Mouse (Mus musculus) neural tube, embryonic 13.5 days (tissue): ENCODE measurements at regions not wholly inside any gene's neighbourhood (a gene's known extent, or its start where the extent isn't known, plus 50 kb on each side); places are given as distances from the start of the nearest gene placed in this dataset.

Source experiments
- ATAC-seq: fragments of 200-750 bp; cut with Nextera tagmentation; 2 replicates; pipeline ENCODE4 v1.8.0; 2017; ENCODE audit warnings: low read depth, mild to moderate bottlenecking, moderate TSS enrichment, moderate library complexity
- H3K27ac ChIP-seq: fragments of 300-500 bp; sonication (generic); replicated peaks from 2 replicates; pipeline ENCODE4 v1.5.1; 2015; ENCODE audit warnings: moderate library complexity, mild to moderate bottlenecking, inconsistent platforms
- H3K27me3 ChIP-seq: fragments of 300-500 bp; sonication (generic); 2 replicates; pipeline ENCODE4 v1.6.1; 2015; ENCODE audit warnings: mild to moderate bottlenecking, inconsistent platforms
- H3K36me3 ChIP-seq: fragments of 300-500 bp; sonication (generic); 2 replicates; pipeline ENCODE4 v1.6.1; 2015; ENCODE audit warnings: mild to moderate bottlenecking, inconsistent platforms
- H3K4me1 ChIP-seq: fragments of 300-500 bp; sonication (generic); replicated peaks from 2 replicates; pipeline ENCODE4 v1.6.1; 2015; ENCODE audit warnings: inconsistent platforms
- H3K4me2 ChIP-seq: fragments of 300-500 bp; sonication (generic); 2 replicates; pipeline ENCODE4 v1.6.1; 2015; ENCODE audit warnings: inconsistent platforms, mild to moderate bottlenecking, moderate library complexity
- H3K4me3 ChIP-seq: fragments of 300-500 bp; sonication (generic); 2 replicates; pipeline ENCODE4 v1.5.1; 2015; ENCODE audit warnings: mild to moderate bottlenecking, inconsistent platforms
- H3K9ac ChIP-seq: fragments of 300-500 bp; sonication (generic); 2 replicates; pipeline ENCODE4 v1.6.1; 2015; ENCODE audit warnings: moderate library complexity, mild to moderate bottlenecking, inconsistent platforms
- H3K9me3 ChIP-seq: fragments of 300-500 bp; sonication (generic); 2 replicates; pipeline ENCODE4 v1.6.1; 2016; ENCODE audit warnings: inconsistent platforms
- WGBS: fragments of 180-500 bp; shearing (Covaris S2); methylation state at CpG from one replicate; pipeline ENCODE4 v1.1.7; 2015; 5-methylcytosine and 5-hydroxymethylcytosine counted together

GRCm38 (mm10) chr14:105615766-105616165 is 280.9 kb downstream of the Spry2 start:
- no peaks in the 10 kb centered on the region for H3K9me3 ChIP-seq
- no peak overlapping the region for H3K27ac ChIP-seq
- no peaks in the 10 kb centered on the region for H3K27me3 ChIP-seq
- WGBS: 85% methylated on average over 3 of the region's 3 CpGs
- no peak for ATAC-seq
- H3K4me1 ChIP-seq: no peaks in the 10 kb centered on the region
- H3K9ac ChIP-seq: no peak overlapping the region
- H3K36me3 ChIP-seq: no peaks in the 10 kb centered on the region
- H3K4me2 ChIP-seq: no peak overlapping the region
- no peak overlapping the region for H3K4me3 ChIP-seq

GRCm38 (mm10) chr14:105612794-105613193 is 283.8 kb downstream of the Spry2 start:
- H3K9me3 ChIP-seq: no peaks in the 10 kb centered on the region
- no peak overlapping the region for H3K27ac ChIP-seq
- H3K36me3 ChIP-seq: no peaks in the 10 kb centered on the region
- ATAC-seq: no peak
- no peak overlapping the region for H3K9ac ChIP-seq
- H3K4me2 ChIP-seq: no peak overlapping the region
- H3K4me3 ChIP-seq: no peak overlapping the region
- H3K4me1 ChIP-seq: no peaks in the 10 kb centered on the region
- H3K27me3 ChIP-seq: no peaks in the 10 kb centered on the region
- 92% methylated on average over 3 of the region's 3 CpGs for WGBS

GRCm38 (mm10) chr14:105608804-105609203 is 287.8 kb downstream of the Spry2 start:
- H3K4me2 ChIP-seq: no peak overlapping the region
- no peak overlapping the region for H3K27ac ChIP-seq
- 82% methylated on average over 4 of the region's 4 CpGs for WGBS
- H3K9ac ChIP-seq: no peak overlapping the region
- H3K4me3 ChIP-seq: no peak overlapping the region
- H3K36me3 ChIP-seq: no peaks in the 10 kb centered on the region
- H3K27me3 ChIP-seq: no peaks in the 10 kb centered on the region
- no peak for ATAC-seq
- H3K9me3 ChIP-seq: no peaks in the 10 kb centered on the region
- H3K4me1 ChIP-seq: no peaks in the 10 kb centered on the region

- Histone ChIP-seq H3K9me3 (no peaks in the 10 kb centered on the region), H3K4me1 (no peaks in the 10 kb centered on the region), H3K36me3 (no peaks in the 10 kb centered on the region), H3K27ac (no peak overlapping the region), H3K4me2 (no peak overlapping the region), H3K27me3 (no peaks in the 10 kb centered on the region), H3K4me3 (no peak overlapping the region), H3K9ac (no peak overlapping the region)
- 82% methylated on average over 3 of the region's 3 CpGs for WGBS
- ATAC-seq: no peak
These were observed 290.1 kb downstream of the Spry2 start for GRCm38 (mm10) chr14:105606551-105606950.

GRCm38 (mm10) chr14:105604451-105604850 is 292.2 kb downstream of the Spry2 start:
- H3K4me2 ChIP-seq: no peak overlapping the region
- 90% methylated on average over 6 of the region's 6 CpGs for WGBS
- no peak overlapping the region for H3K4me3 ChIP-seq

GRCm38 (mm10) chr14:105603047-105603461 is 293.6 kb downstream of the Spry2 start:
- 85% methylated on average over 6 of the region's 6 CpGs for WGBS
- Histone ChIP-seq H3K9ac (no peak overlapping the region), H3K27me3 (no peaks in the 10 kb centered on the region), H3K27ac (no peak overlapping the region), H3K9me3 (no peaks in the 10 kb centered on the region), H3K36me3 (no peaks in the 10 kb centered on the region), H3K4me1 (no peaks in the 10 kb centered on the region; the same call in 1 of the 2 replicates), H3K4me2 (no peak overlapping the region), H3K4me3 (no peak overlapping the region)
- ATAC-seq: no peak

More at GRCm38 (mm10) chr14:105604451-105604850, 292.2 kb downstream of the Spry2 start:
- no peaks in the 10 kb centered on the region for H3K27me3 ChIP-seq
- H3K9me3 ChIP-seq: no peaks in the 10 kb centered on the region
- H3K9ac ChIP-seq: no peak overlapping the region
- H3K36me3 ChIP-seq: no peaks in the 10 kb centered on the region
- no peak overlapping the region for H3K27ac ChIP-seq
- no peak for ATAC-seq
- H3K4me1 ChIP-seq: no peaks in the 10 kb centered on the region

GRCm38 (mm10) chr14:105599550-105600453 is 296.8 kb downstream of the Spry2 start:
- Histone ChIP-seq H3K36me3 (no peaks in the 10 kb centered on the region), H3K27ac (0 out of 2 replicates have a peak overlapping the region, but pooled peaks have one; percentile 9), H3K9ac (no peak overlapping the region), H3K4me1 (no peaks in the 10 kb centered on the region; the same call in 1 of the 2 replicates), H3K4me3 (no peak overlapping the region), H3K9me3 (no peaks in the 10 kb centered on the region), H3K27me3 (no peaks in the 10 kb centered on the region), H3K4me2 (no peak overlapping the region)
- WGBS: 85% methylated on average over 24 of the region's 24 CpGs
- ATAC-seq: no peak

- 0 out of 2 replicates have a peak, but pooled peaks have one; percentile 17 for ATAC-seq
- Histone ChIP-seq H3K27ac (peak overlapping the region; percentile 80), H3K9me3 (no peaks in the 10 kb centered on the region), H3K4me1 (peaks cover 34% of the 10 kb centered on the region), H3K27me3 (no peaks in the 10 kb centered on the region), H3K4me2 (peak overlapping the region; percentile 29), H3K9ac (no peak overlapping the region; the same call in 1 of the 2 replicates), H3K36me3 (no peaks in the 10 kb centered on the region), H3K4me3 (no peak overlapping the region)
- 24% methylated on average over 7 of the region's 7 CpGs for WGBS
These were observed 306.9 kb downstream of the Spry2 start for GRCm38 (mm10) chr14:105589751-105590150.

- H3K27me3 ChIP-seq: no peaks in the 10 kb centered on the region
- H3K9ac ChIP-seq: no peak overlapping the region; the same call in 1 of the 2 replicates
- peak overlapping the region; percentile 29 for H3K4me2 ChIP-seq
- ATAC-seq: no peak
- H3K9me3 ChIP-seq: no peaks in the 10 kb centered on the region
- 74% methylated on average over 20 of the region's 20 CpGs for WGBS
- H3K4me1 ChIP-seq: peaks cover 34% of the 10 kb centered on the region
- H3K27ac ChIP-seq: peak overlapping the region; percentile 80
- no peak overlapping the region for H3K4me3 ChIP-seq
- H3K36me3 ChIP-seq: no peaks in the 10 kb centered on the region
These were observed 307.4 kb downstream of the Spry2 start for GRCm38 (mm10) chr14:105589261-105589660.

- ATAC-seq: peak; percentile 90
- Histone ChIP-seq H3K4me3 (no peak overlapping the region), H3K4me2 (0 out of 2 replicates have a peak overlapping the region, but pooled peaks have one; percentile 4), H3K9ac (no peak overlapping the region), H3K36me3 (no peaks in the 10 kb centered on the region), H3K4me1 (peaks cover 34% of the 10 kb centered on the region), H3K27me3 (no peaks in the 10 kb centered on the region), H3K9me3 (no peaks in the 10 kb centered on the region), H3K27ac (peak overlapping the region; percentile 80)
- WGBS: 51% methylated on average over 15 of the region's 15 CpGs
These were observed 308.0 kb downstream of the Spry2 start for GRCm38 (mm10) chr14:105588391-105589163.

GRCm38 (mm10) chr14:105588029-105588390 is 308.6 kb downstream of the Spry2 start:
- Histone ChIP-seq H3K4me2 (0 out of 2 replicates have a peak overlapping the region, but pooled peaks have one; percentile 4), H3K9me3 (no peaks in the 10 kb centered on the region), H3K4me3 (no peak overlapping the region), H3K27me3 (no peaks in the 10 kb centered on the region), H3K9ac (no peak overlapping the region), H3K4me1 (peaks cover 34% of the 10 kb centered on the region), H3K36me3 (no peaks in the 10 kb centered on the region), H3K27ac (peak overlapping the region; percentile 80)
- 29% methylated on average over 8 of the region's 8 CpGs for WGBS
- peak; percentile 85 for ATAC-seq

- Histone ChIP-seq H3K9ac (no peak overlapping the region), H3K36me3 (no peaks in the 10 kb centered on the region)
These were observed 312.0 kb downstream of the Spry2 start for GRCm38 (mm10) chr14:105584632-105585031.

More at GRCm38 (mm10) chr14:105584632-105585031, 312.0 kb downstream of the Spry2 start:
- Histone ChIP-seq H3K4me2 (no peak overlapping the region), H3K27me3 (no peaks in the 10 kb centered on the region), H3K9me3 (no peaks in the 10 kb centered on the region), H3K27ac (no peak overlapping the region), H3K4me1 (peaks cover 24% of the 10 kb centered on the region), H3K4me3 (no peak overlapping the region)
- WGBS: 52% methylated on average over 3 of the region's 3 CpGs
- ATAC-seq: no peak
